Comparison of ENCODE assay signal across 9 mouse cellular contexts in genomic region chr2:59772261-59772683, GRCm38 (mm10).
DNase-seq lines count a peak whose midpoint lies in the region; ATAC-seq and TF ChIP-seq lines count a peak whose summit lies in the region.
"Had no signal": no experiment of that assay in that cellular context is flagged by ENCODE, and none has a peak within 500 bp of the region (broad histone marks: within the 10 kb centered on the region; RNA-seq: fewer than 3 reads in every experiment).

No protein-coding gene starts in this region.

- peak overlapping the region; percentile 28; the same call in 1 of the 2 replicates for H3K4me2 ChIP-seq in limb, embryonic 14.5 days (replicated peaks; ENCODE audit: low read depth, low read length, severe bottlenecking)
- H3K4me2 ChIP-seq: liver, embryonic 13.5 days had no signal

- DNase-seq in NIH3T3 (ENCODE audit: low read depth) = peak; percentile 60
- peak; percentile 76 for DNase-seq in adrenal gland, postnatal 14 days
- DNase-seq in forelimb bud, embryonic 11.5 days (ENCODE audit: low read depth, low spot score) = peak; percentile 80
- no peak for DNase-seq in limb, embryonic 14.5 days (ENCODE audit: low spot score)
- DNase-seq in layer of hippocampus, adult 8-10 months (ENCODE audit: low spot score in 2 of 2) = no peak
- DNase-seq in thymus, postnatal 10 days (ENCODE audit: low spot score in 2 of 2) = no peak
- DNase-seq: liver, embryonic 13.5 days had no signal

- H3K4me3 ChIP-seq in limb, embryonic 14.5 days (replicated peaks; ENCODE audit: low read length) = no peak overlapping the region
- H3K4me3 ChIP-seq: liver, embryonic 13.5 days had no signal

- H3K4me1 ChIP-seq in limb, embryonic 14.5 days (ENCODE audit: control insufficient read depth, insufficient read depth, low read length) = peaks cover 49% of the 10 kb centered on the region
- H3K4me1 ChIP-seq: liver, embryonic 13.5 days had no signal

- no peaks in the 10 kb centered on the region for H3K27me3 ChIP-seq in limb, embryonic 14.5 days (ENCODE audit: control insufficient read depth, insufficient read depth, low read length)
- H3K27me3 ChIP-seq: liver, embryonic 13.5 days had no signal

- no peaks in the 10 kb centered on the region for H3K9me3 ChIP-seq in limb, embryonic 14.5 days (ENCODE audit: control insufficient read depth, low read length)
- H3K9me3 ChIP-seq: liver, embryonic 13.5 days had no signal

- 14% methylated on average over 12 of the region's 12 CpGs for WGBS in limb, embryonic 14.5 days

- peak overlapping the region; percentile 52; the same call in 1 of the 2 replicates for H3K27ac ChIP-seq in limb, embryonic 14.5 days (replicated peaks; ENCODE audit: low read depth, low read length)
- H3K27ac ChIP-seq: liver, embryonic 13.5 days had no signal

- H3K36me3 ChIP-seq in limb, embryonic 14.5 days (ENCODE audit: control insufficient read depth, insufficient read depth, low read length) = peaks cover 8% of the 10 kb centered on the region; the same call in 1 of the 2 replicates
- H3K36me3 ChIP-seq: liver, embryonic 13.5 days had no signal

- TF ChIP-seq POLR2A in limb, embryonic 14.5 days (IDR thresholded peaks at IDR 0.05; ENCODE audit: borderline replicate concordance, extremely low read depth, insufficient read depth, insufficient read length) = no peak

- H3K9ac ChIP-seq in limb, embryonic 14.5 days (ENCODE audit: low read depth, low read length, severe bottlenecking) = no peak overlapping the region
- H3K9ac ChIP-seq: liver, embryonic 13.5 days had no signal

- peak; percentile 68; the same call in 1 of the 2 replicates for ATAC-seq in limb, embryonic 14.5 days (ENCODE audit: low FRiP score, low read depth)
- no peak for ATAC-seq in granulocyte monocyte progenitor cell, adult 5-6 weeks (replicated peaks; ENCODE audit: poor library complexity, severe bottlenecking)
- no peak for ATAC-seq in monocyte, adult 5-6 weeks (replicated peaks; ENCODE audit: insufficient number of reproducible peaks, low FRiP score, low TSS enrichment, poor library complexity, severe bottlenecking)

Comparison
In these comparisons a context has a peak if more than half of its experiments do, and no peak if none do; other contexts are left out.
1. DNase-seq: peak in NIH3T3 (single experiment), adrenal gland, postnatal 14 days (single experiment) and forelimb bud, embryonic 11.5 days (single experiment); none in limb, embryonic 14.5 days (single experiment), layer of hippocampus, adult 8-10 months (0 of 2) and thymus, postnatal 10 days (0 of 2).